Mouse (Mus musculus): ENCODE data around the gene Olfr73. TPM values are rescaled to one million over a fixed set of nuclear protein-coding genes. Genes with fewer than 3 reads are reported as not detected.
"Not testable (repeated sequence)": the region's sequence is repeated elsewhere in the genome, so short reads cannot be mapped to it uniquely, and the experiment has no call there.

The Olfr73 gene
- not detected in 2 replicates for polyA plus RNA-seq (2012; rRNA removed)

DNA sequence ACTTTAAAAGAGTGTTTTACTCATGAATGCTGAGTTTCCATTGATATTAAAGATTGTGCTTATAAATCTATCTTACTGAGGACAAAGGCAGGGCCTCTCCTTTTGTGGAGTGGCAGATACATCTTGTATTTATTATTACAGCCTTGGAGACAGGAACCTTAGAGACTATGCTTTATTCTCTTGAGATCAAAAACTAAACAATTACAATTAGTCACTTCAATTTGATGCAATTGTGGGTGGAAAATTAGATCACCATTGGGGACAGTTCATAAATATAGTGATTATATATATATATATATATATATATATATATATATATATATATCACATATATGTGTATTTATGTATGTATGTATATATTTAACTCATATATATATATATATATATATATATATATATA, at the start of gene Olfr73:
Gene Olfr73, minus strand, starts transcription at position 101 of the 400 bp plus-strand sequence.
- DNase-seq (ENCODE audit: extremely low spot score in 1 of 2, low spot score in 1 of 2) = no peak

DNA sequence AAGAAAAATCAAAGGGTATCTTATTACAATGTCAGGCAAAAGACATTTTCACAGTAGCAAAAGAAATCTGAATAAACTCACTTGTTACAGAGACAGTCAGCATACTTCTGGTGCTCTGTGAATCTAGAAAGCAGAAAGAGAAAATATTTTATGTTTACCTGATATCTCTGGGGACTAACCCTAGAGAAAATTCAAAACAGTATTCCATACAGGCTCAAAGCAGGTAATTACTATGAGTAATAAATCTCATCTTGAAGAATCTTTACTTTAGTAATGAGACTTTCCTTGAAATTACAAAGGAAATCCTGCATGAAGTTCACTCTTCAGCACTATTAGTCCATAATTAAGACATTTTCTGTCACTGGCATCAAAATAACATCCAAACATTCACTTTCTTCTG, 34.2 kb upstream of the Olfr73 start, which contains the start of gene Olfr1163:
Gene Olfr1163, minus strand, starts transcription at position 101 of the 400 bp plus-strand sequence.
- DNase-seq (ENCODE audit: extremely low spot score in 1 of 2, low spot score in 1 of 2) = no peak

DNA sequence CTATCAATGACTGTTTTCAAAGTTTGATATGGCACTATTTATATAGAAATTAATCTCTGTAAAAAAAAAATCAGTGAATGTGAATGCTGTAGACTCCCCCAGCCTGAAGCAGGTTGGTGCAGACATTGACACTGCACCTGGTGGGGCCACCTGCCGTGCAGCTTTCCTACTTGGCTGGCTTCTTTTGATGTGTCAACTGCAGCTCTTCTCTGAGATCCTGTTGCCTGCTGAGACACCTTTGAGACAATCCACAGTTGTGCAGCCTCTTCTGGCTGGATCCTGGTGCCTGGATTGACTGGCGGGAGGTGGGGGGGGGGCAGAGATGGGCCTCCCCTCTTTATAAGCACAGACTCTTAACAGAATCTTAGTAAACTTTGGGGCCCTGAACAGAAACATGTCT, 26.1 kb upstream of the Olfr73 start:
- DNase-seq (ENCODE audit: extremely low spot score in 1 of 2, low spot score in 1 of 2) = no peak

DNA sequence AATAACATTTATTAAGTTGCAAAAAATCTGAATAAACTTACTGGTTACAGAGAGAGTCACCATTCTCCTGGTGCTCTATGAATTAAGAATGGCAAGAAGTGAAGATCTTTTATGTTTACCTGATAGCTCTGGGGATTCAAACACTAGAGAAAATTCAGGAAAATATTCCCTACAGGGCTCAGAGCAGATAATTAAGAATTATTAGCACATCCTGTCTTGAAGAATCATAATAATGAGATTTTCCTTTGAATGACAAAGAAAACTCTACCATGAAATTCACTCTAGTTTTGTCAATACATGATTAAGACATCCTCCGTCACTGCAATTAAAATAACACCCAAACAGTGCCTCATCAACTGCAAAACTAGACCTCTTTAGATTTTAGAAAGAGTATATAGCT, 13.5 kb upstream of the Olfr73 start, which contains the start of gene Olfr1162:
Gene Olfr1162, minus strand, starts transcription at position 101 of the 400 bp plus-strand sequence.
- no peak for DNase-seq (ENCODE audit: extremely low spot score in 1 of 2, low spot score in 1 of 2)

DNA sequence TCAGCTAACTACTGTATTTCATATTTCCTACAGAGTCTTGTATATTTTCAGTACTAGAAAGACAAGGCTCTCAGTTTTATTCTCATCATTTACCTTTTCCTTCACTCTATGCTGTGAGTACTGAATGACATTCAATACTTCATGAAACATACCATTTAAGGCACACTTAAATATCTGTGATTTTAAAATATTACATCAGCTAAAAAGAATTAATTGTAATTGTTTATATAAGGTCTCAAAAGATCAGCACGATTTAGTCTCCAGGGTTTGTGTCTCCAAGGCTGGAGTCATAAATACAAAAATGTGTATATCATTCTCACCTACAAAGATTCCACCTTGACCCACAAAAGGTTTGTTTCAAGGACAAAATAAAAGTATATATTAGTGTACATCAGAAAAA, 15.0 kb downstream of the Olfr73 start, which contains the start of gene Olfr1161:
Gene Olfr1161, plus strand, starts transcription at position 301 of the 400 bp plus-strand sequence.
- not testable (repeated sequence) for DNase-seq (ENCODE audit: extremely low spot score in 1 of 2, low spot score in 1 of 2)

DNA sequence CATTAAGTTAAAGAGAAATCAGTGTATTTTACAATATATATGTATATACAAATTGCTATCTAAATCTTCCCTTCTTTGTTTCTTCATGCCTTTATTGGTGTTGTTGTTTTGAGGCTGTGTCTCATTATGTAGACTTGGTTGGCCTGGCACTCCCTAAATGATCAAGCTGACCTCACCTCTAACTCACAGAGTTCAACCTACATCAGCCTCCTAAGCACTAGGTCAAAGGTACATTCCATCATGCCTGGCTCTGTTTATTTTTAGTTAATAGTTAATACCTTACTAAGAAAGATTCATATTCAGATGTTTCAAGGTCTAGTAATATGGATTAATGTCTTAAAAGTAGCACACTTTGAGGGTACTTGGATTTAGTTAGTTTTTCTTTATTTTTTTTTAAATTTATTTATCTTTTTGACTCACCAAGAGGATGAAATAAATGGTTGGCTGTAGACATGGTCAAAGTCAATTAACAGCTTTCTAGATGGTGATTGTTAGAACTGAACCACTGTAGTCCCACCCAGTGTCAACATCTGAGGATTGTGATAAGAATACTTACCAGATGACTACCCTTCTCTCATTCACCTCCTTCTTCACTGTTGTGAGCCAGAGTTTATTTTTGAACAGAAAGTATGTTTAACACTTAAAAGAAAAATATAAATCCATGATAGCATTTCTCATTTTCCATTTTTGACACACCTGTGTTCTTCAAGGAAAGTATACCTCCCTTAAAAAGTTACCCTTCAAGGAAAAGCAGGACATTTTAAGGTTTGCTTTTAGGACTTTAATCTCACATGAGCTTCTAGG, 29.8 kb downstream of the Olfr73 start, which contains the start of gene Olfr1160:
Gene Olfr1160, minus strand, starts transcription at position 754 of the 804 bp plus-strand sequence.
- DNase-seq (ENCODE audit: extremely low spot score in 1 of 2, low spot score in 1 of 2) = no peak

DNA sequence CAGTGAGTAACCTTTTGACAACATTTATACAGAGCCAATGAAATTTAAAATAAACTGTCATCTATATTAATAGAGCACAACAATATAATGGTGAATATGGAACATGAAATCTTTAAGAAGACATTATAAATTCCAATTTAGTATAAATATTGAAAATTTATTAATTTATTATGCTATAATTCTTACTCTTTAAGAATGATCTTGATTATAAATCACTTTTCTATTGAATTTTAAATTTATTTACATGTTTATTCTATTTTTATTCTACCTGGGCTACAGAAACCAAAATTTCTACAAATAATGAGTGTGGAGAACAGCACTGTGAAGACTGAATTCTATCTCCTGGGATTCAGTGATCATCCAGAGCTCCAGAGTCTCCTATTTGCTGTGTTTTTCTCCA, 47.7 kb downstream of the Olfr73 start, which contains the start of gene Olfr1158:
Gene Olfr1158, plus strand, starts transcription at position 301 of the 400 bp plus-strand sequence.
- no peak for DNase-seq (ENCODE audit: extremely low spot score in 1 of 2, low spot score in 1 of 2)

Other genes with a start within 250 kb of the Olfr73 start
- not detected in 2 replicates for gene Olfr1143, start 237.1 kb downstream of the Olfr73 start, polyA plus RNA-seq (2012; rRNA removed)
- gene Olfr1145, start 227.9 kb downstream of the Olfr73 start, polyA plus RNA-seq (2012; rRNA removed) = not detected in 2 replicates
- not detected in 2 replicates for gene Olfr1148, start 207.2 kb downstream of the Olfr73 start, polyA plus RNA-seq (2012; rRNA removed)
- gene Olfr1150-ps1, start 193.7 kb downstream of the Olfr73 start, polyA plus RNA-seq (2012; rRNA removed) = not detected in 2 replicates
- not detected in 2 replicates for gene Olfr1151, start 181.8 kb downstream of the Olfr73 start, polyA plus RNA-seq (2012; rRNA removed)
- not detected in 2 replicates for gene Olfr1152, start 171.2 kb downstream of the Olfr73 start, polyA plus RNA-seq (2012; rRNA removed)
- gene Olfr1153, start 142.7 kb downstream of the Olfr73 start, polyA plus RNA-seq (2012; rRNA removed) = not detected in 2 replicates
- not detected in 2 replicates for gene Olfr1154, start 132.5 kb downstream of the Olfr73 start, polyA plus RNA-seq (2012; rRNA removed)
- not detected in 2 replicates for gene Olfr1155, start 92.6 kb downstream of the Olfr73 start, polyA plus RNA-seq (2012; rRNA removed)
- gene Olfr1156, start 84.6 kb downstream of the Olfr73 start, polyA plus RNA-seq (2012; rRNA removed) = not detected in 2 replicates
- not detected in 2 replicates for gene Olfr1157, start 69.4 kb downstream of the Olfr73 start, polyA plus RNA-seq (2012; rRNA removed)
- not detected in 2 replicates for gene Olfr74, start 63.0 kb downstream of the Olfr73 start, polyA plus RNA-seq (2012; rRNA removed)
- gene Olfr1158, start 47.6 kb downstream of the Olfr73 start, polyA plus RNA-seq (2012; rRNA removed) = not detected in 2 replicates
- gene Olfr1160, start 29.4 kb downstream of the Olfr73 start, polyA plus RNA-seq (2012; rRNA removed) = 0.02 TPM in 1 of 2 replicates, not detected in the other
- not detected in 2 replicates for gene Olfr1161, start 14.9 kb downstream of the Olfr73 start, polyA plus RNA-seq (2012; rRNA removed)
- not detected in 2 replicates for gene Olfr1162, start 13.4 kb upstream of the Olfr73 start, polyA plus RNA-seq (2012; rRNA removed)
- gene Olfr1163, start 34.1 kb upstream of the Olfr73 start, polyA plus RNA-seq (2012; rRNA removed) = not detected in 2 replicates
- not detected in 2 replicates for gene Olfr1164, start 56.3 kb upstream of the Olfr73 start, polyA plus RNA-seq (2012; rRNA removed)
- gene Olfr1166, start 90.6 kb upstream of the Olfr73 start, polyA plus RNA-seq (2012; rRNA removed) = not detected in 2 replicates
- not detected in 2 replicates for gene Olfr1167, start 117.5 kb upstream of the Olfr73 start, polyA plus RNA-seq (2012; rRNA removed)
- not detected in 2 replicates for gene Olfr1168, start 144.2 kb upstream of the Olfr73 start, polyA plus RNA-seq (2012; rRNA removed)
- gene Olfr1170, start 190.6 kb upstream of the Olfr73 start, polyA plus RNA-seq (2012; rRNA removed) = not detected in 2 replicates
- not detected in 2 replicates for gene Olfr1173, start 242.2 kb upstream of the Olfr73 start, polyA plus RNA-seq (2012; rRNA removed)